Mouse (Mus musculus) c-Kit-positive CD71-positive TER-119-positive erythroid progenitor cells, embryonic 14.5 days (primary cell): ENCODE measurements around the gene Scrn3.

Experiments
- DNase-seq: peaks from one replicate; pipeline ENCODE4 v3.0.0-alpha.2; 2013; ENCODE audit warnings: low spot score

Scrn3 gene

GRCm38 (mm10) chr2:73312152-73313116, at the start of gene Scrn3, which contains the start of gene Cir1:
Gene Scrn3, plus strand, starts transcription at chr2:73312601.
Gene Cir1, minus strand, starts transcription at chr2:73312701.
- peak; percentile 95 for DNase-seq

DNA sequence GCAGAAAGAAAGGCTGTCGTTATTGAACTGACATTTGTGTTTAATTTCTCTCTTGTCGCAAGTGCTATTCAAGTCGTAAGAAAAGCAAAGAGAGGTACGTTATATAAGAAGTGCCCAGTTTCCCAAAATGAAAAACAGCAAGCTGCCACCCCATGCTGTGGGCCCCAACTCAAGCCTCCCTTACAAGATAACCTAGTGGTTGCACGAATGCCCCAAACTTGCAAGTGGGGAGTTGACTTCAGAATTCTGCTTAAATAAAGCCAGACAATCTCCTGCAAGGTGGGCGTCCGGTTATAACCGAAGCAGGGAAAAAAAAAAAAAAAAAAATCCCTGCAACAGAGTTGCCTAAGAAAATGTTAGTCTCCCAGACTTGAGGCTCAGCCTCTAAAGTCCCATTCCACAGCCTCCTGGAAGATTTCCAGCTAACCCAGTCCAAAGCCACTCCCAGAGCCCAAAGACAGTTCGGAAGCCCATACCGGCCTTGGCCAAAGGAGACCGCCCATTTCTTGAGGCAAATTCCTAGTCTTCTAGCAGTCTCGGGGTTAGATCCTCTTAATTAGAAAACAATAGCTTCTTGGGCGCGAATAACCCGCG, 49.1 kb upstream of the Scrn3 start:
- DNase-seq = no peak

DNA sequence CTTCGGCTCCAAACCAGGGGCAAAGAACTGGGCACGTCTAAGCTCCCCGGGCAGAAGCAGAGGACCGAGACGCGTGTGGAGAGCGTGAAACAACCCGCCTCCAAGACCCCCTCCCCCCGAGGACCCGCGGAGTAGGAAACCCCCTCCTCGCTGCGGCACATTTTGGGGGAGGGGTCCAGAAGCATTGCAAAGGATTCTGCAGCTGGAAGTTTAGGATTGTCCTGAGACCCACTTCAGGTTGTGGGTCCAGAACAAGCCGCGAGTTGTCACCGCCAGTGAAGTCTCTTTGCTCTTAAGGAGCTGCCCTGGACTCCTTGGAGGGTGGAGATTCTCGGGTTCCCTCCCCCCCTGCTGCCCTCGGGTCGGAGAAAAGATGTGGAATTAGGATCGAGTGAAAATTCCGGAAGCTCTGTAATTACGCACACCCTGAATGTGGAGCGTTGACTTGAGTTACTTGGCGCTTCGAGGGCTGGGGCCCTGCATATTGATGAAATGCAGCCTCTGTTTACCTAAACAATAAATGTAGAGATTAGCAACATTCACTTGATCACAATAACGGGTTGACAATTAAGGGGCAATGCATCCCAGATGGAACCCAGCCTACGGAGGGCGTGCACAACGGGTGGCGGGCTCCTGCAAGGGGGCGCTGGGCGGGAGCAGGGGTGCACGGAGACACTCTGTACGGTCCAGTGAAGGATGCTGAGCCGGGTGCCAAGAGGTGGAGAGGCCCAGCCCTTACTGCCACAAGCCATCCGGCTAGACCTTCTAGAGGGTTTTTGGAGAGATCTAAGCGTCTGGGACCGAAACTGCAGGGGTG, 48.4 kb upstream of the Scrn3 start:
- no peak for DNase-seq

- no peak for DNase-seq
Measured at GRCm38 (mm10) chr2:73264611-73265195, 47.7 kb upstream of the Scrn3 start.

GRCm38 (mm10) chr2:73266011-73266410, 46.4 kb upstream of the Scrn3 start:
- no peak for DNase-seq

- DNase-seq = no peak
Measured at GRCm38 (mm10) chr2:73266623-73267022, 45.8 kb upstream of the Scrn3 start.

GRCm38 (mm10) chr2:73267231-73267630, 45.2 kb upstream of the Scrn3 start:
- no peak for DNase-seq

DNA sequence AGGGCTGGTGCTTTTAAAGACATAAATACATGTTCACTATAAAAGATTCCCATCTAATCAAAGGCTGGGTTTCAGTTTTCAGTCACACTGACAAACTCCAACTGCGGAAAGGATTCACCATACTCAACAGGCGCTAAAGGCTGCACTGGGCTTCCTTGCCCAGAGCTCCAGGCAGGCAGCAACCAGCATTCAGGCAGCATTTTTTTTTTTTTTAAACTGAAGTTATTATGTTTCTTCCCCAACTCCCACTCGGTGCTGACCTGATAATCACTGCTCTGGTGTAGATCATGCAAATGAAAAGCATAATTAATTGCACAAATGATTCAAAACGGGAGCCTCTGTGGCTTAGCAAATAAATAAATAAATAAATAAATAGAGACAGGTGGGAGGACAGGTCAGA, 44.6 kb upstream of the Scrn3 start:
- no peak for DNase-seq

- DNase-seq = no peak
Measured at GRCm38 (mm10) chr2:73268281-73268680, 44.1 kb upstream of the Scrn3 start.

DNA sequence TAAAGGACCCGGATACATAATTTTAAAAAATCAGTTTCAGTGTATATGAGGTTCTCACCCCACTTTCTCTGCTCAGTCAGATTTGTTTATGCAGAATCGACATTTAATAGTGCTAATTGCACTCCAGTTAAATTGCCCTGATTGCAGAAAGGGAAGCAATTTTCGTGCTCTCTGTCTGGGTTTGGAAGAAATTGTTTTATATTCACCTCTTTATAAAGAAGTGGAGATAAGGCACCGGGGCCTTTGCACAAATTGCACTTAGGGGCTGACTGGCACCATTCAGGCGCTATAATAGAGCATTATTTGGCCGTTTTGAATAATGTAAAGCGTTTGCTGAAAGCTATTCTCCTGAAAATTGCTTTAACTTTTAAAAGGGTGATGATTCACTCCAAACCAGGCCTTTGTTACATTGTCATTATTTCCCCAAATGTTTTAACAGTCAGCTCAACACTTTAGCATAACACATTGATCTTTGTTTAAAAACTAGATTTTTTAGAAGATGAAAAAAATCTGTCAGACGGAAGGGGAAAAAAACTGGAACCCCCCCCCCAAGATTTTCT, 43.5 kb upstream of the Scrn3 start:
- DNase-seq = no peak

- no peak for DNase-seq
Measured at GRCm38 (mm10) chr2:73269666-73270065, 42.7 kb upstream of the Scrn3 start.

- no peak for DNase-seq
Measured at GRCm38 (mm10) chr2:73270071-73270592, 42.3 kb upstream of the Scrn3 start.

- DNase-seq = no peak
Measured at GRCm38 (mm10) chr2:73270593-73271458, 41.6 kb upstream of the Scrn3 start.

DNA sequence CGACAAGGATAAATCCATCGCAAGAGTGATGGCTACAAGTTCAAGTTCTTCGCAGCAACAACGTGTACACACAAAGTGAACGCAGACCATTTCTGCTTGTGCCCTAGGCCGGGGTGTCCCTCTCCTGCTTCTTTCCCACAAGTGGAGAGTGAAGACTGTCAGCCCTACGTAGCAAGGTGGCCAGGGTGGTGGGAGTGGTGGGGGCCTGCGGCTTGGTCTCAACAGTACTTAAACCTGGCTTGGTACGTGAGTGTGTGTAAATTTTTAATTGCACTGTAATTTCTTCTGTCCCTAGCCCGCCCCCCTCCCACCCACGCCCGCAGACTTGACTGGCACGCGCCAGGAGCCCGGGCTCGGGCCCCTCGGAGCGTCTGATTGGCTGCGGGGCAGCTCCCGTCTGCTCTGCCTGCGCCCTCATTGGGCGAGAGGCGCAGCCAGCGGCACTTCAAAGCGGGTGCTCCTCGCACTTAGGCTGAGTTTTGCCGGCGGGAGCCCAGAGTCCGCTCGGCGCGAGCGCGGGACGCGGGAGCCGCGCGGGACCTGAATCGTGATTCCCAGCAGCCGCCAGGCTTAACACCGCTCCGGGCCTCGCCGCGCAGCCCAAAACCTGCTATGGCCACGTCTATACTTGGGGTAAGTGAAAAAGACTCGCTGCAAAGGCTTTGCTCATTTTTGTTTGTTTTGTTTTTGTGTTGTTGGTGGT, 40.8 kb upstream of the Scrn3 start, which contains the start of gene Sp9:
TSS of gene Sp9 (plus strand) at position 467 of the 703 bp plus-strand sequence.
- DNase-seq = no peak

DNA sequence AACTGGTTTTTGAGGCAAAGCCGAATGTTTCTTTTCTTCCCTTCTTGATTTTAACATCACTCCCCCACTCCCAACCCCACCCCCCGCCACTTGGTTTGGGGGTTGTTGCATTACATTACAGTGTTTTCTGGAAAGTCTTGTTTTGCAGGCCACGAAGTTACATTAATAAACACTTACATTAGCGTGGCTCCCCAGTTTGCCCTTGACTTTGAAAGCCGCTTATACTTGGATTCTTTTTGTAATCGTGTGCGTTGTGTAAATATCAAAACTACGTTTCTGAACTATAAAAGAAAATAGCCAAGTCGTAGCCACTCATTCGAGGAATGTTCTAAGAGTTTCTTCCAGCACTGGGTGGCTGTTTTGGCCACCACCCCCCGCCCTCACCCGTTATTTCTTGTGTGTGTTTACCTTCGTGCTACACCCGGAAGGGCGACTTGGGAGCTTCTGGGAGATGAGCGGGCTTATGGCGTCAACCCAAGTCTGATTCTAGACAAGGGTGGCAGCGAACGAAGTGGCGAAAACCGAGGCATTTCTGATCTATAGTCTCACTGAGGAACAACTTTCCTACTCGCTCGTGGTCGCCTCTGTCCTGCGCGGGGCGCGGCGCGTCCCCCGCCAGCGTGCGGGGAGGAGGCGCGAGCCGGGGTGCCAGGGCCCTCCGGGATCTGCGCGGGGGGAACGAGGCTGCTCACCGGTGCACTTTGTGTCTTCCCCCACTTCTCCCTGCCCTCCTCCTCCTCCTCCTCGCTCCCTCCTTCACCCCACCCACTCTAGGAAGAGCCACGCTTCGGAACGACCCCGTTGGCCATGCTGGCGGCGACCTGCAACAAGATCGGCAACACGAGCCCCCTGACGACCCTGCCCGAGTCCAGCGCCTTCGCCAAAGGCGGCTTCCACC, 39.8 kb upstream of the Scrn3 start:
- DNase-seq = no peak

DNA sequence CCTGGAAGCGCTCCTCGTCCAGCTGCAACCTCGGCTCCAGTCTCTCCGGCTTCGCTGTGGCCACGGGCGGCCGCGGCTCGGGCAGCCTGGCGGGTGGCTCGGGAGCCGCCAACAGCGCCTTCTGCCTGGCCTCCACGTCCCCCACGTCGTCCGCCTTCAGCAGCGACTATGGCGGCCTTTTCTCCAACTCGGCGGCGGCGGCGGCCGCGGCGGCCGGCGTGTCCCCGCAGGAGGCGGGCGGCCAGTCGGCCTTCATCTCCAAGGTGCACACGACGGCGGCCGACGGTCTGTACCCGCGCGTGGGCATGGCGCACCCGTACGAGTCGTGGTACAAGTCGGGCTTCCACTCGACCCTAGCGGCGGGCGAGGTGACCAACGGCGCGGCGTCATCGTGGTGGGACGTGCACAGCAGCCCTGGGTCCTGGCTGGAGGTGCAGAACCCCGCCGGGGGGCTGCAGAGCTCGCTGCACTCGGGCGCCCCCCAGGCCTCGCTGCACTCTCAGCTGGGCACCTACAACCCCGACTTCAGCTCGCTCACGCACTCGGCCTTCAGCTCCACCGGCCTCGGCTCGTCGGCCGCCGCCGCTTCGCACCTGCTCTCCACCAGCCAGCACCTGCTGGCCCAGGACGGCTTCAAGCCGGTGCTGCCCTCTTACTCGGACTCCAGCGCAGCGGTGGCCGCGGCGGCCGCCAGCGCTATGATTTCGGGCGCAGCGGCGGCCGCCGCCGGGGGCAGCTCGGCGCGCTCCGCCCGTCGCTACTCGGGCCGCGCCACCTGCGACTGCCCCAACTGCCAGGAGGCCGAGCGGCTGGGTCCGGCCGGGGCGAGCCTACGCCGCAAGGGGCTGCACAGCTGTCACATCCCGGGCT, 38.9 kb upstream of the Scrn3 start:
- DNase-seq = no peak

DNA sequence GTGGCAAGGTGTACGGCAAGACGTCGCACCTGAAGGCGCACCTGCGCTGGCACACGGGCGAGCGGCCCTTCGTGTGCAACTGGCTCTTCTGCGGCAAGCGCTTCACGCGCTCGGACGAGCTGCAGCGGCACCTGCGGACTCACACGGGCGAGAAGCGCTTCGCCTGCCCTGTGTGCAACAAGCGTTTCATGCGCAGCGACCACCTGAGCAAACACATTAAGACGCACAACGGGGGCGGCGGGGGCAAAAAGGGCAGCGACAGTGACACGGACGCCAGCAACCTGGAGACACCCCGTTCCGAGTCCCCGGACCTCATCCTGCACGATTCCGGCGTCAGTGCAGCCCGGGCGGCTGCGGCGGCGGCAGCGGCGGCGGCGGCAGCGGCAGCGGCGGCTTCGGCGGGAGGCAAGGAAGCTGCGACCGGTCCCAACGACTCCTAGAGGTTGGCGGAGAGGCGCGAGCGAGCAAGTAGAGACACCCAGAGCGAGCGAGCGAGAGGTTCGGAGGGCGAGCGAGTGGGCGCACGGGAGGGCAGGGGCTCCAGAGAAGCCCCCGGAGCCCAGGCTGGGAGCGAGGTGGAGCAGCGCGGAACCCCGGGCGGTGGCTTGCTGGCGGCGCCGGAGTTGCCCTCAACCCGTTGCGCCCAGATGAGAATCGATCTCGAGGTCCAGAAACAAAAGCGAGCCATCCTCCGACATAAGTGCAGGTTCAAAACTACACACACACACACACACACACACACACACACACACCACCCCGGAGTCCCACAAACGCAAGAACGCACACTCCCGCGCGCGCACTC, 38.1 kb upstream of the Scrn3 start:
- no peak for DNase-seq
